Mouse (Mus musculus) kidney, adult 2 months (tissue): ENCODE measurements around the gene Limk2.

Experiments
- CTCF ChIP-seq: fragments of 200-500 bp; conservative IDR thresholded peaks from 2 replicates; pipeline ENCODE4 v1.5.1; 2011; ENCODE audit warnings: low read depth, mild to moderate bottlenecking, control low read depth, low read length, moderate library complexity, mixed read lengths; ENCODE audit not compliant: insufficient read depth, insufficient read length
- POLR2A ChIP-seq: fragments of 200-500 bp; IDR thresholded peaks from one replicate; pipeline ENCODE4 v1.6.1; 2011; ENCODE audit warnings: low read depth, low read length, control low read depth

DNA sequence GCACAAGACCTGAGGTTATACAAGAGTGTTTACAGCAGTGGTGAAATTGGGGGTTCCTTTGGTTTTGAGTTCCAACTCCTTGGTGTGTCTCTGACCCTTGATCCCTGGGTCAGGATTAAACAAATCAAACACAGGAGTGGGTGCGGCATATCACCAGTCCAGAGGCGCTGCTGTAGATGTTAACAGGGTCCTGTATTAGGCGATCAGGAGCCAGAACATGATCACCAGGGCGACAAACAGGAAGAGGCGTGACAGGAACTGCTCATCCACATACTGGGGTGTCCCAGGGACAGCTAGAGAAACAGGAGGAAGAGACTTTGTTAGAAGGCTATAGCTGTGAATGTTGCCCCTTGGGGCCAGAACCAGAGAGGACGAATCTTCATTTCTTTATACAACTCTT is 8.8 kb upstream of the Limk2 start:
- TF ChIP-seq CTCF (no peak), POLR2A (no peak)
